In genomic region chr14:29723267-29723666, GRCm38 (mm10) we compare ENCODE assay signal across 8 mouse cellular contexts. TPM values are rescaled to one million over a fixed set of nuclear protein-coding genes. Genes with fewer than 3 reads are reported as not detected.
DNase-seq lines count a peak whose midpoint lies in the region; ATAC-seq lines count a peak whose summit lies in the region.

No protein-coding gene starts in this region.

- peak; percentile 31 for DNase-seq in layer of hippocampus, adult 11-12 months (ENCODE audit: low spot score)
- DNase-seq in layer of hippocampus, adult 9-10 months (ENCODE audit: low spot score), result no peak
- DNase-seq in forebrain, embryonic 10.5 days (ENCODE audit: extremely low spot score, low spot score), result no peak
- DNase-seq in hindbrain, embryonic 14.5 days (ENCODE audit: low spot score), result no peak
- no peak for DNase-seq in adrenal gland, adult 18-20 months (ENCODE audit: low spot score in 2 of 2)
- DNase-seq in kidney, adult 8-10 months, result no peak
- DNase-seq in gastrocnemius, postnatal 25 days, result no peak

- H3K4me1 ChIP-seq in forebrain, embryonic 10.5 days, result peaks cover 43% of the 10 kb centered on the region
- H3K4me1 ChIP-seq in hindbrain, embryonic 14.5 days (replicated peaks; ENCODE audit: control insufficient read depth, insufficient read depth, low read length), result 0 out of 2 replicates have a peak, but pooled peaks cover 5% of the 10 kb centered on the region
- peaks cover 30% of the 10 kb centered on the region for H3K4me1 ChIP-seq in midbrain, embryonic 13.5 days (replicated peaks)

- peak overlapping the region; percentile 88 for H3K9ac ChIP-seq in hindbrain, embryonic 14.5 days
- 0 out of 2 replicates have a peak overlapping the region, but pooled peaks have one; percentile 83 for H3K9ac ChIP-seq in midbrain, embryonic 13.5 days (replicated peaks)

- peaks cover 93% of the 10 kb centered on the region for H3K27me3 ChIP-seq in forebrain, embryonic 10.5 days (ENCODE audit: poor library complexity, severe bottlenecking)
- peaks cover 37% of the 10 kb centered on the region for H3K27me3 ChIP-seq in hindbrain, embryonic 14.5 days (ENCODE audit: control insufficient read depth, insufficient read depth, low read length)
- H3K27me3 ChIP-seq in midbrain, embryonic 13.5 days, result peaks cover 57% of the 10 kb centered on the region

- no peaks in the 10 kb centered on the region for H3K9me3 ChIP-seq in forebrain, embryonic 10.5 days
- H3K9me3 ChIP-seq in hindbrain, embryonic 14.5 days (ENCODE audit: control insufficient read depth, low read length), result no peaks in the 10 kb centered on the region
- H3K9me3 ChIP-seq in midbrain, embryonic 13.5 days, result no peaks in the 10 kb centered on the region

- H3K4me3 ChIP-seq in forebrain, embryonic 10.5 days, result peak overlapping the region; percentile 82
- H3K4me3 ChIP-seq in hindbrain, embryonic 14.5 days (replicated peaks; ENCODE audit: low read length), result peak overlapping the region; percentile 83
- peak overlapping the region; percentile 67 for H3K4me3 ChIP-seq in midbrain, embryonic 13.5 days (replicated peaks)

- H3K4me2 ChIP-seq in hindbrain, embryonic 14.5 days (replicated peaks), result peak overlapping the region; percentile 100
- H3K4me2 ChIP-seq in midbrain, embryonic 13.5 days (replicated peaks), result peak overlapping the region; percentile 99

- no peak for ATAC-seq in hindbrain, embryonic 14.5 days (ENCODE audit: low FRiP score)
- peak; percentile 1; the same call in 1 of the 2 replicates for ATAC-seq in midbrain, embryonic 13.5 days

- WGBS in forebrain, embryonic 10.5 days, result 13% methylated on average over 10 of the region's 10 CpGs
- 5% methylated on average over 10 of the region's 10 CpGs for WGBS in hindbrain, embryonic 14.5 days
- 6% methylated on average over 10 of the region's 10 CpGs for WGBS in midbrain, embryonic 13.5 days

- H3K36me3 ChIP-seq in forebrain, embryonic 10.5 days (replicated peaks), result no peaks in the 10 kb centered on the region
- H3K36me3 ChIP-seq in hindbrain, embryonic 14.5 days (replicated peaks; ENCODE audit: control insufficient read depth, insufficient read depth), result no peaks in the 10 kb centered on the region
- H3K36me3 ChIP-seq in midbrain, embryonic 13.5 days, result no peaks in the 10 kb centered on the region

- peak overlapping the region; percentile 86; the same call in 1 of the 2 replicates for H3K27ac ChIP-seq in forebrain, embryonic 10.5 days
- H3K27ac ChIP-seq in hindbrain, embryonic 14.5 days, result no peak overlapping the region
- H3K27ac ChIP-seq in midbrain, embryonic 13.5 days, result no peak overlapping the region

RNA-seq across cellular contexts. Expression of gene Cacna2d3, which starts 1.6 kb away (rescaled TPM):
- 0.88 and 0.90 TPM in 2 replicates for polyA plus RNA-seq in forebrain, embryonic 10.5 days (2016; fragmentation: Nextera tagmentation; extraction: Ambion mirVana)
- 61.5 and 61.6 TPM in 2 replicates for polyA plus RNA-seq in hindbrain, embryonic 14.5 days (2014; fragmentation: Nextera tagmentation; extraction: Ambion mirVana)
- polyA plus RNA-seq in midbrain, embryonic 13.5 days (2015; fragmentation: Nextera tagmentation; extraction: Ambion mirVana), result 28.6 and 35.6 TPM in 2 replicates
- 1 to 10 TPM; 3.1 to 3.7 TPM for total RNA-seq in adrenal gland, adult 18-20 months (2021)
- total RNA-seq in gastrocnemius, postnatal 25 days (2021), result 1 to 10 TPM in 1 of 2 experiments, under 1 TPM in 1; 0.56 to 1.2 TPM

Comparison
In these comparisons a context has a peak if more than half of its experiments do, and no peak if none do; other contexts are left out.
1. RNA of gene Cacna2d3, which starts 1.6 kb away (polyA plus RNA-seq): 61.5 to 61.6 TPM in hindbrain, embryonic 14.5 days and 28.6 to 35.6 TPM in midbrain, embryonic 13.5 days; 0.88 to 0.90 TPM in forebrain, embryonic 10.5 days; every median in the first group is over 10 times any median in the second.
2. Peak in every context shown above with its lines, with median percentiles within 50 percentile points of each other: H3K4me3 ChIP-seq.